Mouse (Mus musculus): ENCODE results near the gene Rnf208.

The Rnf208 gene

GRCm38 (mm10) chr2:25224766-25225752, 17.0 kb upstream of the Rnf208 start:
- DNase-seq, result peak; percentile 97

- no peak for DNase-seq
Observed at GRCm38 (mm10) chr2:25225811-25226379, 16.2 kb upstream of the Rnf208 start.

GRCm38 (mm10) chr2:25226864-25227263, 15.2 kb upstream of the Rnf208 start:
- peak in 1 of 2 experiments; percentile 30 for DNase-seq

GRCm38 (mm10) chr2:25227406-25227805, 14.6 kb upstream of the Rnf208 start:
- no peak for DNase-seq

- peak; percentile 81 to 86 for DNase-seq
Observed at GRCm38 (mm10) chr2:25228431-25228889, 13.6 kb upstream of the Rnf208 start.

- DNase-seq, result no peak
Observed at GRCm38 (mm10) chr2:25228995-25229530, 13.0 kb upstream of the Rnf208 start.

- DNase-seq, result no peak
Observed at GRCm38 (mm10) chr2:25229582-25229981, 12.5 kb upstream of the Rnf208 start.

GRCm38 (mm10) chr2:25230581-25230980, 11.5 kb upstream of the Rnf208 start:
- DNase-seq, result no peak

GRCm38 (mm10) chr2:25231038-25231437, 11.0 kb upstream of the Rnf208 start:
- no peak for DNase-seq

GRCm38 (mm10) chr2:25233421-25233820, 8.6 kb upstream of the Rnf208 start:
- no peak for DNase-seq

- DNase-seq, result no peak
Observed at GRCm38 (mm10) chr2:25234050-25234449, 8.0 kb upstream of the Rnf208 start, which contains the start of gene Slc34a3. TSS of gene Slc34a3 (minus strand) at chr2:25234364.

GRCm38 (mm10) chr2:25234551-25235220, 7.4 kb upstream of the Rnf208 start:
- no peak for DNase-seq

- DNase-seq, result no peak
Observed at GRCm38 (mm10) chr2:25236614-25237013, 5.4 kb upstream of the Rnf208 start, which contains the start of gene Rnf224. TSS of gene Rnf224 (minus strand) at chr2:25236787.

- no peak for DNase-seq
Observed at GRCm38 (mm10) chr2:25237522-25237921, 4.5 kb upstream of the Rnf208 start.

GRCm38 (mm10) chr2:25238106-25238505, 3.9 kb upstream of the Rnf208 start:
- no peak for DNase-seq

GRCm38 (mm10) chr2:25239766-25240165, 2.3 kb upstream of the Rnf208 start:
- no peak for DNase-seq

GRCm38 (mm10) chr2:25240310-25240709, 1.7 kb upstream of the Rnf208 start:
- DNase-seq, result peak in 1 of 2 experiments; percentile 19

- peak; percentile 72 to 74 for DNase-seq
Observed at GRCm38 (mm10) chr2:25240723-25241437, 1.2 kb upstream of the Rnf208 start.

- no peak for DNase-seq
Observed at GRCm38 (mm10) chr2:25241438-25241775, 648 bp upstream of the Rnf208 start.

GRCm38 (mm10) chr2:25243342-25243741, 1.3 kb downstream of the Rnf208 start:
- no peak for DNase-seq

- no peak for DNase-seq
Observed at GRCm38 (mm10) chr2:25244144-25244543, 2.1 kb downstream of the Rnf208 start.

All from cerebellum, postnatal 36 days (tissue).